Mouse (Mus musculus): Measurements from ENCODE around the gene Kctd17.

The Kctd17 gene

GRCm38 (mm10) chr15:78481448-78482000 is 53.2 kb downstream of the Kctd17 start:
- no peak for DNase-seq (ENCODE audit: low read depth, low spot score)

- DNase-seq (ENCODE audit: low read depth, low spot score): no peak
Measured at GRCm38 (mm10) chr15:78482518-78482917, 54.2 kb downstream of the Kctd17 start.

- DNase-seq (ENCODE audit: low read depth, low spot score): no peak
Measured at GRCm38 (mm10) chr15:78483311-78483710, 54.9 kb downstream of the Kctd17 start.

- no peak for DNase-seq (ENCODE audit: low read depth, low spot score)
Measured at GRCm38 (mm10) chr15:78486564-78486963, 58.2 kb downstream of the Kctd17 start.

- no peak for DNase-seq (ENCODE audit: low read depth, low spot score)
Measured at GRCm38 (mm10) chr15:78487066-78487465, 58.7 kb downstream of the Kctd17 start.
